In the genomic region with DNA sequence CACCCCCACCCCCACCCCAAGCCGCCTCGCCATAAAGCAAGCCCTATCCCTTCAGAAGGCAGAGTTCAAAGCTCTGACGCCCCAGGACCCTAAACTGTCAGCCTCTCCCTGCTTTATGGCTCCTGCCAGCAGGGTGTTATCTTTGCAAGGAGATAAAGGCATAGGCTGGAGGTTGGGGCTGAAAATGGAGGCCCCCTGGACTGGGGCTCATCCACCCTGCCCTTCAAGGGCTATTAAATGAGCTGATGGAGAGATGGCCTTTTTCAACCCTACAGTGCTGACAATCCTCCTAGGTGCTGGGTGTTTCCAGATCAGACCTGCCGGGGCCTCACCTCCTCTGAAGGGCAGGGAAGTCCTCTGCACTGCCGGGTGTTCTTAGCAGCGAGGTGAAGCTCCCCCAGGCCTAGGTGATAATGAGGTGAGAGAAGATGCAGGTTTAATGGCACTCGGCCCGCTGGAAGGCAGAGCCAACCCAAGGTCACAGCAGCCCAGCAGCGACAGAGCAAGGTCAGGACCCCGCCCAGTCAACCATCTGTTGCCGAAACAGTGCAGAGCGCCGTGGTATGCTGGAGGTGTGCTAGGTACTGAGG, we compare ENCODE assay signal across 11 mouse cellular contexts.
A peak's percentile ranks its signal among the peaks of the same experiment; 100 is the strongest.
DNase-seq lines count a peak whose midpoint lies in the region; ATAC-seq and TF ChIP-seq lines count a peak whose summit lies in the region.
"Had no signal": no experiment of that assay in that cellular context is flagged by ENCODE, and none has a peak within 500 bp of the region (broad histone marks: within the 10 kb centered on the region; RNA-seq: fewer than 3 reads in every experiment).

No protein-coding gene starts in this region.

- intact Hi-C loops in left cerebral cortex, postnatal 4 days (cut with DNase I), result no loop called here

- no peak for TF ChIP-seq EP300 in stomach, postnatal 0 days (optimal IDR thresholded peaks at IDR 0.05)

- peak overlapping the region; percentile 59 for H3K4me2 ChIP-seq in liver, embryonic 11.5 days
- H3K4me2 ChIP-seq in forebrain, embryonic 16.5 days (ENCODE audit: low read length), result peak overlapping the region; percentile 41; the same call in 1 of the 2 replicates
- H3K4me2 ChIP-seq in liver, embryonic 13.5 days, result peak overlapping the region; percentile 43
- peak overlapping the region; percentile 47 for H3K4me2 ChIP-seq in stomach, postnatal 0 days (replicated peaks; ENCODE audit: low read depth)

- H3K27ac ChIP-seq in liver, embryonic 11.5 days (ENCODE audit: low read depth, low read length), result no peak overlapping the region
- no peak overlapping the region for H3K27ac ChIP-seq in forebrain, embryonic 16.5 days (ENCODE audit: low read length)
- no peak overlapping the region for H3K27ac ChIP-seq in liver, embryonic 13.5 days
- no peak overlapping the region for H3K27ac ChIP-seq in stomach, postnatal 0 days (replicated peaks)

- no peak for DNase-seq in liver, embryonic 11.5 days (ENCODE audit: low spot score)
- DNase-seq in liver, result no peak
- no peak for DNase-seq in liver, embryonic 13.5 days
- DNase-seq in stomach, postnatal 0 days (ENCODE audit: low spot score), result no peak
- no peak for DNase-seq in left cerebral cortex, postnatal 4 days
- no peak for DNase-seq in thymus, postnatal 10 days (ENCODE audit: low spot score in 2 of 2)
- DNase-seq: cerebellum, adult 11 months; gastrocnemius, postnatal 10 days; thymus, postnatal 36 days had no signal

- no peaks in the 10 kb centered on the region for H3K36me3 ChIP-seq in liver, embryonic 11.5 days (ENCODE audit: control insufficient read depth, insufficient read depth, low read length)
- no peaks in the 10 kb centered on the region for H3K36me3 ChIP-seq in forebrain, embryonic 16.5 days (ENCODE audit: control insufficient read depth, insufficient read depth)
- H3K36me3 ChIP-seq in liver, embryonic 13.5 days, result no peaks in the 10 kb centered on the region
- no peaks in the 10 kb centered on the region for H3K36me3 ChIP-seq in stomach, postnatal 0 days (ENCODE audit: control insufficient read depth, insufficient read depth, low read length)

- ATAC-seq in liver, embryonic 11.5 days (replicated peaks; ENCODE audit: low FRiP score), result no peak
- ATAC-seq in forebrain, embryonic 16.5 days, result no peak
- ATAC-seq in liver, embryonic 13.5 days (ENCODE audit: low read depth), result peak; percentile 20; the same call in 1 of the 2 replicates
- ATAC-seq in stomach, postnatal 0 days (ENCODE audit: low FRiP score, low TSS enrichment), result peak; percentile 45
- ATAC-seq in erythroid progenitor cell, adult 5-6 weeks (replicated peaks; ENCODE audit: low FRiP score, poor library complexity, severe bottlenecking), result no peak

- peaks cover 12% of the 10 kb centered on the region for H3K4me1 ChIP-seq in liver, embryonic 11.5 days (replicated peaks; ENCODE audit: control insufficient read depth, insufficient read depth, low read length)
- H3K4me1 ChIP-seq in forebrain, embryonic 16.5 days (replicated peaks; ENCODE audit: control insufficient read depth, insufficient read depth, low read length), result peaks cover 32% of the 10 kb centered on the region
- peaks cover 11% of the 10 kb centered on the region; the same call in 1 of the 2 replicates for H3K4me1 ChIP-seq in liver, embryonic 13.5 days (replicated peaks)
- H3K4me1 ChIP-seq in stomach, postnatal 0 days (replicated peaks; ENCODE audit: control insufficient read depth, insufficient read depth), result no peaks in the 10 kb centered on the region

- no peaks in the 10 kb centered on the region for H3K9me3 ChIP-seq in liver, embryonic 11.5 days (ENCODE audit: control insufficient read depth, low read length)
- H3K9me3 ChIP-seq in forebrain, embryonic 16.5 days (ENCODE audit: control insufficient read depth, low read length), result no peaks in the 10 kb centered on the region
- no peaks in the 10 kb centered on the region for H3K9me3 ChIP-seq in liver, embryonic 13.5 days (replicated peaks)
- no peaks in the 10 kb centered on the region for H3K9me3 ChIP-seq in stomach, postnatal 0 days (ENCODE audit: control insufficient read depth, low read length)

- peaks cover 15% of the 10 kb centered on the region for H3K27me3 ChIP-seq in liver, embryonic 11.5 days (replicated peaks; ENCODE audit: control insufficient read depth, insufficient read depth, low read length)
- H3K27me3 ChIP-seq in forebrain, embryonic 16.5 days (replicated peaks; ENCODE audit: control insufficient read depth, insufficient read depth, low read length), result no peaks in the 10 kb centered on the region
- peaks cover 26% of the 10 kb centered on the region for H3K27me3 ChIP-seq in liver, embryonic 13.5 days
- no peaks in the 10 kb centered on the region for H3K27me3 ChIP-seq in stomach, postnatal 0 days (ENCODE audit: control insufficient read depth, insufficient read depth, low read length)

- H3K9ac ChIP-seq in liver, embryonic 11.5 days (ENCODE audit: low read depth, low read length), result no peak overlapping the region
- H3K9ac ChIP-seq in forebrain, embryonic 16.5 days (replicated peaks; ENCODE audit: low read depth, low read length), result no peak overlapping the region
- H3K9ac ChIP-seq in liver, embryonic 13.5 days, result no peak overlapping the region; the same call in 1 of the 2 replicates
- H3K9ac ChIP-seq in stomach, postnatal 0 days (ENCODE audit: low read length), result no peak overlapping the region

- WGBS in liver, embryonic 11.5 days, result 27% methylated on average over 13 of the region's 13 CpGs
- WGBS in forebrain, embryonic 16.5 days, result 42% methylated on average over 13 of the region's 13 CpGs
- WGBS in liver, embryonic 13.5 days (ENCODE audit: insufficient replicate concordance), result 35% methylated on average over 13 of the region's 13 CpGs
- WGBS in stomach, postnatal 0 days, result 51% methylated on average over 13 of the region's 13 CpGs

- no peak for TF ChIP-seq CTCF in stomach, postnatal 0 days (IDR thresholded peaks at IDR 0.05; ENCODE audit: low read depth)

- no peak overlapping the region for H3K4me3 ChIP-seq in liver, embryonic 11.5 days (ENCODE audit: low read depth, low read length)
- no peak overlapping the region for H3K4me3 ChIP-seq in forebrain, embryonic 16.5 days (replicated peaks; ENCODE audit: low read length)
- H3K4me3 ChIP-seq in liver, embryonic 13.5 days (replicated peaks), result peak overlapping the region; percentile 20
- no peak overlapping the region for H3K4me3 ChIP-seq in stomach, postnatal 0 days (ENCODE audit: low read depth, low read length)

Comparison
In these comparisons a context has a peak if more than half of its experiments do, and no peak if none do; other contexts are left out.
1. ATAC-seq: peak in liver, embryonic 13.5 days (single experiment) and stomach, postnatal 0 days (single experiment); none in liver, embryonic 11.5 days (single experiment), forebrain, embryonic 16.5 days (single experiment) and erythroid progenitor cell, adult 5-6 weeks (single experiment).
2. Peak in every context shown above with its lines, with median percentiles within 50 percentile points of each other: H3K4me2 ChIP-seq.